Mouse (Mus musculus): Measurements from ENCODE around the gene Slbp.

- no peak for TF ChIP-seq CTCF (IDR thresholded peaks at IDR 0.05; ENCODE audit: extremely low read depth, insufficient read depth, insufficient read length, insufficient replicate concordance)
- TF ChIP-seq POLR2A (IDR thresholded peaks at IDR 0.05; ENCODE audit: low read depth, low read length): no peak
These were observed 29.4 kb upstream of the Slbp start for GRCm38 (mm10) chr5:33681611-33682388.

Measured in spleen, adult 2 months (tissue).